Mouse (Mus musculus): ENCODE results near the gene Kazn. TPM values are rescaled to one million over a fixed set of nuclear protein-coding genes. Genes with fewer than 3 reads are reported as not detected.

The Kazn gene
- polyA plus RNA-seq, 1 experiment = 60.3 TPM

- H3K4me3 ChIP-seq (ENCODE audit: insufficient read depth, low read length) = no peak overlapping the region
- H3K27ac ChIP-seq (ENCODE audit: insufficient read depth, low read length) = no peak overlapping the region
- TF ChIP-seq POLR2A (IDR thresholded peaks at IDR 0.05; ENCODE audit: extremely low read depth, insufficient read depth, low read length) (no peak), CTCF (IDR thresholded peaks at IDR 0.05; ENCODE audit: extremely low read depth, insufficient read depth, low read length) (no peak)
- no peaks in the 10 kb centered on the region for H3K4me1 ChIP-seq (ENCODE audit: control insufficient read depth, insufficient read depth, low read length)
Measured at GRCm38 (mm10) chr4:142089966-142090365, 149.2 kb downstream of the Kazn start.

- H3K4me3 ChIP-seq (ENCODE audit: insufficient read depth, low read length) = no peak overlapping the region
- TF ChIP-seq CTCF (IDR thresholded peaks at IDR 0.05; ENCODE audit: extremely low read depth, insufficient read depth, low read length) (no peak), POLR2A (IDR thresholded peaks at IDR 0.05; ENCODE audit: extremely low read depth, insufficient read depth, low read length) (no peak)
- no peaks in the 10 kb centered on the region for H3K4me1 ChIP-seq (ENCODE audit: control insufficient read depth, insufficient read depth, low read length)
- H3K27ac ChIP-seq (ENCODE audit: insufficient read depth, low read length) = no peak overlapping the region
Measured at GRCm38 (mm10) chr4:142088836-142089235, 150.4 kb downstream of the Kazn start.

- H3K4me3 ChIP-seq (ENCODE audit: insufficient read depth, low read length) = no peak overlapping the region
- H3K4me1 ChIP-seq (ENCODE audit: control insufficient read depth, insufficient read depth, low read length) = no peaks in the 10 kb centered on the region
- TF ChIP-seq POLR2A (IDR thresholded peaks at IDR 0.05; ENCODE audit: extremely low read depth, insufficient read depth, low read length) (no peak), CTCF (IDR thresholded peaks at IDR 0.05; ENCODE audit: extremely low read depth, insufficient read depth, low read length) (no peak)
- H3K27ac ChIP-seq (ENCODE audit: insufficient read depth, low read length) = no peak overlapping the region
Measured at GRCm38 (mm10) chr4:142088409-142088808, 150.8 kb downstream of the Kazn start.

- H3K4me3 ChIP-seq (ENCODE audit: insufficient read depth, low read length) = no peak overlapping the region; the same call in 1 of the 2 replicates
Measured at GRCm38 (mm10) chr4:142084936-142085563, 154.2 kb downstream of the Kazn start.

GRCm38 (mm10) chr4:142084131-142084899 is 154.9 kb downstream of the Kazn start, which contains the start of gene Tmem51:
TSS of gene Tmem51 (minus strand) at chr4:142084304.
- no peaks in the 10 kb centered on the region for H3K4me1 ChIP-seq (ENCODE audit: control insufficient read depth, insufficient read depth, low read length)
- H3K27ac ChIP-seq (ENCODE audit: insufficient read depth, low read length) = 0 out of 2 replicates have a peak within 1 kb of the TSS, but pooled peaks have one; percentile 38
- peak within 1 kb of the TSS; percentile 38 for H3K4me3 ChIP-seq (ENCODE audit: insufficient read depth, low read length)
- TF ChIP-seq POLR2A (IDR thresholded peaks at IDR 0.05; ENCODE audit: extremely low read depth, insufficient read depth, low read length) (no peak), CTCF (IDR thresholded peaks at IDR 0.05; ENCODE audit: extremely low read depth, insufficient read depth, low read length) (no peak)

More at GRCm38 (mm10) chr4:142084936-142085563, 154.2 kb downstream of the Kazn start:
- no peaks in the 10 kb centered on the region for H3K4me1 ChIP-seq (ENCODE audit: control insufficient read depth, insufficient read depth, low read length)
- no peak overlapping the region for H3K27ac ChIP-seq (ENCODE audit: insufficient read depth, low read length)
- TF ChIP-seq CTCF (IDR thresholded peaks at IDR 0.05; ENCODE audit: extremely low read depth, insufficient read depth, low read length) (no peak), POLR2A (IDR thresholded peaks at IDR 0.05; ENCODE audit: extremely low read depth, insufficient read depth, low read length) (no peak)

- H3K4me1 ChIP-seq (ENCODE audit: control insufficient read depth, insufficient read depth, low read length) = no peaks in the 10 kb centered on the region
- TF ChIP-seq CTCF (IDR thresholded peaks at IDR 0.05; ENCODE audit: extremely low read depth, insufficient read depth, low read length) (0 out of 2 replicates have a peak, but pooled peaks have one; percentile 39), POLR2A (IDR thresholded peaks at IDR 0.05; ENCODE audit: extremely low read depth, insufficient read depth, low read length) (no peak)
- H3K27ac ChIP-seq (ENCODE audit: insufficient read depth, low read length) = no peak overlapping the region
- H3K4me3 ChIP-seq (ENCODE audit: insufficient read depth, low read length) = peak overlapping the region; percentile 38
Measured at GRCm38 (mm10) chr4:142083762-142084130, 155.5 kb downstream of the Kazn start.

- Histone ChIP-seq H3K4me1 (ENCODE audit: control insufficient read depth, insufficient read depth, low read length) (no peaks in the 10 kb centered on the region), H3K27ac (ENCODE audit: insufficient read depth, low read length) (0 out of 2 replicates have a peak overlapping the region, but pooled peaks have one; percentile 38), H3K4me3 (ENCODE audit: insufficient read depth, low read length) (peak overlapping the region; percentile 38)
- TF ChIP-seq CTCF (IDR thresholded peaks at IDR 0.05; ENCODE audit: extremely low read depth, insufficient read depth, low read length) (no peak), POLR2A (IDR thresholded peaks at IDR 0.05; ENCODE audit: extremely low read depth, insufficient read depth, low read length) (no peak)
Measured at GRCm38 (mm10) chr4:142083193-142083592, 156.0 kb downstream of the Kazn start.

- Histone ChIP-seq H3K27ac (ENCODE audit: insufficient read depth, low read length) (no peak overlapping the region), H3K4me3 (ENCODE audit: insufficient read depth, low read length) (no peak overlapping the region), H3K4me1 (ENCODE audit: control insufficient read depth, insufficient read depth, low read length) (no peaks in the 10 kb centered on the region)
- TF ChIP-seq POLR2A (IDR thresholded peaks at IDR 0.05; ENCODE audit: extremely low read depth, insufficient read depth, low read length) (no peak), CTCF (IDR thresholded peaks at IDR 0.05; ENCODE audit: extremely low read depth, insufficient read depth, low read length) (no peak)
Measured at GRCm38 (mm10) chr4:142082703-142083102, 156.5 kb downstream of the Kazn start.

- H3K4me3 ChIP-seq (ENCODE audit: insufficient read depth, low read length) = no peak overlapping the region
- no peak for TF ChIP-seq POLR2A (IDR thresholded peaks at IDR 0.05; ENCODE audit: extremely low read depth, insufficient read depth, low read length)
- no peak for TF ChIP-seq CTCF (IDR thresholded peaks at IDR 0.05; ENCODE audit: extremely low read depth, insufficient read depth, low read length)
- peak overlapping the region; percentile 83 for H3K27ac ChIP-seq (ENCODE audit: insufficient read depth, low read length)
Measured at GRCm38 (mm10) chr4:142081631-142082283, 157.4 kb downstream of the Kazn start.

More at GRCm38 (mm10) chr4:142081631-142082283, 157.4 kb downstream of the Kazn start:
- no peaks in the 10 kb centered on the region; the same call in 1 of the 2 replicates for H3K4me1 ChIP-seq (ENCODE audit: control insufficient read depth, insufficient read depth, low read length)

Data from cortical plate, adult 2 months (tissue).